Mouse (Mus musculus) liver, postnatal 0 days (tissue): ENCODE results near the gene Ano8. TPM values are rescaled to one million over a fixed set of nuclear protein-coding genes. Genes with fewer than 3 reads are reported as not detected.

Experiments used
- ATAC-seq: fragments of 200-750 bp; cut with Nextera tagmentation; 2 replicates; pipeline ENCODE4 v1.8.0; 2017; ENCODE audit warnings: mild to moderate bottlenecking, moderate library complexity
- DNase-seq: peaks from one replicate; pipeline ENCODE4 v3.0.0-alpha.2; 2016
- H3K27ac ChIP-seq: fragments of 300-500 bp; sonication (generic); 2 replicates; pipeline ENCODE4 v1.5.1; 2014; ENCODE audit warnings: antibody characterized with exemption, moderate library complexity, mild to moderate bottlenecking, low read depth
- H3K27me3 ChIP-seq: fragments of 300-500 bp; sonication (generic); 2 replicates; pipeline ENCODE4 v1.6.1; 2014; ENCODE audit warnings: low read length, control low read depth, mixed read lengths; ENCODE audit not compliant: insufficient read depth
- H3K36me3 ChIP-seq: fragments of 300-500 bp; sonication (generic); replicated peaks from 2 replicates; pipeline ENCODE4 v1.6.1; 2014; ENCODE audit warnings: mild to moderate bottlenecking, control low read depth, low read length, moderate library complexity, mixed read lengths; ENCODE audit not compliant: insufficient read depth
- H3K4me1 ChIP-seq: fragments of 300-500 bp; sonication (generic); 2 replicates; pipeline ENCODE4 v1.6.1; 2014; ENCODE audit warnings: antibody characterized with exemption, mild to moderate bottlenecking, control low read depth; ENCODE audit not compliant: insufficient read depth
- H3K4me2 ChIP-seq: fragments of 300-500 bp; sonication (generic); 2 replicates; pipeline ENCODE4 v1.6.1; 2014; ENCODE audit warnings: low read depth, mild to moderate bottlenecking, low read length, moderate library complexity, mixed read lengths
- H3K4me3 ChIP-seq: fragments of 300-500 bp; sonication (generic); 2 replicates; pipeline ENCODE4 v1.5.1; 2014; ENCODE audit warnings: low read depth, low read length
- H3K9ac ChIP-seq: fragments of 300-500 bp; sonication (generic); replicated peaks from 2 replicates; pipeline ENCODE4 v1.6.1; 2014; ENCODE audit warnings: mild to moderate bottlenecking, moderate library complexity
- H3K9me3 ChIP-seq: fragments of 300-500 bp; sonication (generic); 2 replicates; pipeline ENCODE4 v1.6.1; 2016; ENCODE audit warnings: mild to moderate bottlenecking, control low read depth, low read length, mixed read lengths
- CTCF ChIP-seq: sonication (generic); IDR thresholded peaks from 2 replicates; pipeline ENCODE4 v1.5.1; 2016; ENCODE audit warnings: antibody characterized with exemption, low read depth
- EP300 ChIP-seq: IDR thresholded peaks from 2 replicates; pipeline ENCODE4 v1.6.1; 2016; ENCODE audit warnings: antibody characterized with exemption, low read depth, mild to moderate bottlenecking
- WGBS: fragments of 180-500 bp; shearing (Covaris S2); extraction: QIAGEN DNeasy Blood & Tissue Kit; methylation state at CpG from one replicate; pipeline ENCODE4 v1.1.7; 2014; ENCODE audit not compliant: insufficient replicate concordance; 5-methylcytosine and 5-hydroxymethylcytosine counted together
- polyA plus RNA-seq: library from polyadenylated mRNA; unstranded; fragments of >200 nt; fragmentation: Nextera tagmentation; extraction: Ambion mirVana; gene quantifications from 2 replicates; pipeline ENCODE4 v1.2.1, GENCODE M21; 2015

Gene Ano8
- polyA plus RNA-seq, 1 experiment from 2014 or later = 0.14 TPM

DNA sequence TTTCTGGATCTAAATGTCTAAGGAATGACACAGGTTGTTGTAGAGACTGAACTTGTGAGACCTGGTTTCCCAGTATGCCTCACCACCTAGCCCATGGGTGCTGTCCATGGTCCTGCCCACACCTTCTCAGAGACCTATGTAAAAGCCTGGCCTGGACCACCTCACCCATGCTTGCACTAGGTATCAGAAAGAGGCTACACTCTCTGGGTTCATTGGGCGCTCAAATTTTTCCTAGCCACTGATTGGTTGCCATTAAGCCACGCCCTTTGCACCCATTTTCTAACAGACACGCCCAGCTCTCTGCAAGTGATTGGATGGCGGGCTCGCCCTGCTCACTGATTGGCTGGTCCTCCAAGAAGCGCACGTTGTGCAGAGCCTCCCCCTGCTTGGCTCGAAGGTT lies 1.8 kb downstream of the Ano8 start:
- Histone ChIP-seq H3K9ac (no peak overlapping the region), H3K9me3 (no peaks in the 10 kb centered on the region), H3K4me1 (peaks cover 13% of the 10 kb centered on the region), H3K4me2 (no peak overlapping the region), H3K27me3 (no peaks in the 10 kb centered on the region; the same call in 1 of the 2 replicates), H3K4me3 (no peak overlapping the region), H3K36me3 (no peaks in the 10 kb centered on the region), H3K27ac (no peak overlapping the region)
- DNase-seq = peak; percentile 72
- 59% methylated on average over 8 of the region's 8 CpGs for WGBS
- TF ChIP-seq EP300 (no peak), CTCF (no peak)
- no peak for ATAC-seq

DNA sequence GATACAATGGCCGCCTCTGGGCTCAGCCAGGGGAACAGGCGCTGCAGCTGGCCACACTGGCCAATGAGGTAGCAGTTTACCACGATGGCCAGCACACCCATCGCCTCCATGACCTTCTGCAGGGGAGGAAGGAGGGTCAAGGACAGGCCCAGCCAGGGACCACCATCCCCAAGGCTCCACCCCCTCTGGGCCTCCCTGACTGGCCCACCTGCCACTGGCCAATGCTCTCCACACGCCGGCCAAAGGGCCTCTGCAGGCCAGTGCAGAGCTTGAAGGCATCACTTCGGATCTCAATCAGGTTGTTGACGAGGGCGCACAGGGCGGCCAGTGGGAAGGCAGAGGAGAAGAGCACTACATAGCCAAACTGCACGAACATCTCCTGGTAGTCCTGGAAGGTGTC lies 6.8 kb downstream of the Ano8 start:
- Histone ChIP-seq H3K4me1 (no peaks in the 10 kb centered on the region; the same call in 1 of the 2 replicates), H3K9ac (no peak overlapping the region), H3K4me3 (no peak overlapping the region), H3K9me3 (no peaks in the 10 kb centered on the region), H3K36me3 (peaks cover 16% of the 10 kb centered on the region), H3K27ac (no peak overlapping the region), H3K27me3 (no peaks in the 10 kb centered on the region; the same call in 1 of the 2 replicates), H3K4me2 (no peak overlapping the region)
- no peak for DNase-seq
- 84% methylated on average over 11 of the region's 11 CpGs for WGBS
- ATAC-seq = no peak
- TF ChIP-seq EP300 = no peak
- no peak for TF ChIP-seq CTCF

DNA sequence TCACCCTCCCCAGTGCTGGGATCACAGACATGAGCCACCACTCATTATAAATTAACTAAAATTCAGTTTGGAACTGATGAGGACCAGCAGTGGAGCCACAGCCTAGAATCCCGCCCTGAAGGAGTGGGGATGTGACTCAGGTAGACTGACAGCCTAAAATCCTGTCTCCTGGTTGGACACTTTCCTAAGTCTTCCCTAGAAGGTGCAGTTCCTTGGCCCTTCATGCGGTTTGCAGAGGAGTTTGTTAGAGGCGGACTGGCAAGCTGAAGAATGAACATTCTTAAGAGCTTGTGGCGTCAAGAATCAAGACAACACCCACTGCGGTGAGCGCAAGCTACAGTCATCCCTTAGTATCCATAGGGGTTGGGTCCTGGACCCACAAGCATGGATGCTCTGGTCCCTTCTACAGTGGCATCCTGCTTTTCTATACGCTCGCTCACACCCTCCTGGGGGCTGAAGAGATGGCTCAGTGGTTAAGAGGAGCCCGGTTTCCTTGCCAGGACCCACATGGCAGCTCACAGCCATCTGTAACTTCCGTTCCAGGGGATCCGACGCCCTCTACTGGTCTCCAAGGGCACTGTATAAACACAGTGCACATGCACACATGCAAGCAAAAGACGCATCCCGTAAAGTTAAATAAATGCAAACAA lies 8.4 kb downstream of the Ano8 start:
- peaks cover 31% of the 10 kb centered on the region for H3K36me3 ChIP-seq
- no peaks in the 10 kb centered on the region; the same call in 1 of the 2 replicates for H3K27me3 ChIP-seq
- ATAC-seq = no peak
- H3K4me1 ChIP-seq = no peaks in the 10 kb centered on the region; the same call in 1 of the 2 replicates
- TF ChIP-seq CTCF (peak; percentile 67), EP300 (no peak)
- no peaks in the 10 kb centered on the region for H3K9me3 ChIP-seq
- peak overlapping the region; percentile 55; the same call in 1 of the 2 replicates for H3K4me3 ChIP-seq
- H3K27ac ChIP-seq = no peak overlapping the region
- H3K4me2 ChIP-seq = peak overlapping the region; percentile 90
- no peak for DNase-seq
- WGBS = 46% methylated on average over 14 of the region's 14 CpGs
- H3K9ac ChIP-seq = no peak overlapping the region

DNA sequence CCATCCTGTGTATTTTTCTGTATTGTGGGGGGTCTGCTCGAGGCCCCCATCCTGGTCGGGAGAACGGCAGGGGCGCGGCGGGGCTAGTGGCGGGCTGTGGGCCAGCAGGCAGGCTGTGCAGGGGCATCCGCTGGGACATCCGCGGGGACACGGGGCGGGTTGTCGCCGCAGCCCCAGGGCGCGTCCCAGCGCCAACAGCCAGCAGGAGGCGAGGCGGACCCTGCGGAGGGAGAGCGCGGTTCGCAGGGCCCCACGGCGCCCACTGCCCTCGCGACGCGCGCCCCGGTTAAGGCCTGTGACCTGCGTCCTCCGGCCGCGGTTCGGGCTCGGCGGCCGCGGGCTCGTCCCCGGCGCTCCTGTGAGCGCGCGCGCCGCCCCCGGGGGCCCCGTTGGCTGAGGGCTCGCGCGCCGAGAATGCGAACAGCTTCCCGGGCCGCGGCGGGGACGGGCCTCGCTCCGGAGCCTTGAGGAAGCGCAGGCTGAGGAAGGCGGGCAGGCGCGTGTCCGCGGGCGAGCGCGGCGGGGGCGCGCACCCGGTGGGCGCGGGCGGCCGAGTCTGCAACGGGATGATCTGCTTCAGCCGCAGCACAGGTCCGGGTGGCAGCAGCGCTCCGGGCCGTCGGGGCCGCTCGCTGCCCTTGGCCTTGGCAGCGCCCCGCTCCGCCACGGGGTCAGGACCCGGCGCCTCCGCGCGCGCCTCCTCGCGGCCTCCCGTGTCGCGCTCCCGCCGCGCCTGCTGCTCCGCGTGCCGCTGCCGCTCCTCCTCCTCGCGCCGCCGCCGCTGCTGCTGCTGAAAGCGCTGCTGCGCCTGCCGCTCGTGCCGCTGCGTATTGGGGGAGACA lies 9.4 kb downstream of the Ano8 start:
- H3K9me3 ChIP-seq = no peaks in the 10 kb centered on the region
- peak overlapping the region; percentile 55 for H3K4me3 ChIP-seq
- ATAC-seq (peak; percentile 78), DNase-seq (peak; percentile 77)
- peak overlapping the region; percentile 90 for H3K4me2 ChIP-seq
- H3K27me3 ChIP-seq = no peaks in the 10 kb centered on the region; the same call in 1 of the 2 replicates
- 1% methylated on average over 65 of the region's 121 CpGs for WGBS
- H3K9ac ChIP-seq = peak overlapping the region; percentile 67
- H3K36me3 ChIP-seq = peaks cover 39% of the 10 kb centered on the region
- H3K27ac ChIP-seq = peak overlapping the region; percentile 72
- H3K4me1 ChIP-seq = no peaks in the 10 kb centered on the region; the same call in 1 of the 2 replicates
- peak; percentile 33 for TF ChIP-seq CTCF
- no peak for TF ChIP-seq EP300

DNA sequence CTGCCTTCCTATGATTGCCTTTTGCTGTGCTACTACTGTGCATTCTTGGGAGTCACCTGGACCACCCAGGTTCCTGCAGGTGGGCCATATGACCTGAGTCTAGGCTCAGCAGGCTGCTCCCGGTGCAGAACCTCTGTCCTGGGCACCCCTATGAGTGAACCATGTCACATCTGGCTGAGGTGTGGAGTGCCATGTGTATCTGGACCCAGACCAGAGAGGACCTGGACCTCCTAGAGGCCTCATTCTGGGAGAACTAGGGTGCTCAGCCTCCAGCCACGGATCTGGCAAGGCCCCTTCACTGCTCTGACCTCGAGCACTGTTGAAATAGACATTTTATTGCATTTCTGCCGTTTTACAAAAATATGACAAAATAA lies 10.1 kb downstream of the Ano8 start:
- Histone ChIP-seq H3K9ac (peak overlapping the region; percentile 67; the same call in 1 of the 2 replicates), H3K27ac (no peak overlapping the region), H3K9me3 (no peaks in the 10 kb centered on the region), H3K4me1 (no peaks in the 10 kb centered on the region; the same call in 1 of the 2 replicates), H3K27me3 (no peaks in the 10 kb centered on the region; the same call in 1 of the 2 replicates), H3K4me2 (peak overlapping the region; percentile 90), H3K36me3 (peaks cover 40% of the 10 kb centered on the region), H3K4me3 (peak overlapping the region; percentile 55)
- TF ChIP-seq EP300 = no peak
- no peak for TF ChIP-seq CTCF
- 33% methylated on average over 4 of the region's 4 CpGs for WGBS
- no peak for DNase-seq
- no peak for ATAC-seq
